In genomic region chr6:25260559-25260958, GRCm38 (mm10) we compare ENCODE assay signal across 21 mouse cellular contexts.
A peak's percentile ranks its signal among the peaks of the same experiment; 100 is the strongest.
DNase-seq lines count a peak whose midpoint lies in the region; ATAC-seq and TF ChIP-seq lines count a peak whose summit lies in the region.
"Had no signal": no experiment of that assay in that cellular context is flagged by ENCODE, and none has a peak within 500 bp of the region (broad histone marks: within the 10 kb centered on the region; RNA-seq: fewer than 3 reads in every experiment).

No protein-coding gene starts in this region.

- peak; percentile 100 for ATAC-seq in frontal cortex, adult (ENCODE audit: low TSS enrichment)
- ATAC-seq: forebrain, embryonic 13.5 days; forebrain, postnatal 0 days had no signal

- dilution Hi-C loops in CH12.LX (cut with MboI; ENCODE audit: extremely low pct_ligation_motif_present, extremely low pct_unique_long_range_greater_than_20kb, low sequenced_read_pairs) = no loop called here

- H3K4me2 ChIP-seq in CH12.LX (ENCODE audit: insufficient read depth, low read depth, poor library complexity, severe bottlenecking) = no peak overlapping the region
- H3K4me2 ChIP-seq: embryonic facial prominence, embryonic 13.5 days; forebrain, embryonic 13.5 days; heart, embryonic 11.5 days; heart, embryonic 15.5 days; hindbrain, embryonic 14.5 days had no signal

- TF ChIP-seq CTCF in CH12.LX (conservative IDR thresholded peaks at IDR 0.05 in 1 of 2, IDR thresholded peaks at IDR 0.05 in 1 of 2; ENCODE audit: low read depth in 2 of 2, low read length in 2 of 2) = no peak

- H3K36me3 ChIP-seq in CH12.LX (replicated peaks in 1 of 2; ENCODE audit: control insufficient read depth in 1 of 2, insufficient read depth in 1 of 2, low read length in 1 of 2) = no peaks in the 10 kb centered on the region
- H3K36me3 ChIP-seq: embryonic facial prominence, embryonic 13.5 days; heart, embryonic 15.5 days; hindbrain, embryonic 10.5 days had no signal

- no peak for DNase-seq in frontal cortex, postnatal 14 days (ENCODE audit: low spot score in 2 of 2)
- peak; percentile 35 for DNase-seq in left cerebral cortex, adult 11 months (ENCODE audit: low spot score)
- DNase-seq in left cerebral cortex, postnatal 10 days (ENCODE audit: extremely low spot score in 1 of 2, low spot score in 2 of 2) = no peak
- peak; percentile 22 for DNase-seq in CH12.LX (ENCODE audit: extremely low read depth)
- peak; percentile 76 for DNase-seq in telencephalon, adult 2 months (ENCODE audit: low read depth, low spot score)
- DNase-seq in spleen, adult 12 weeks (ENCODE audit: low spot score) = no peak
- DNase-seq: adrenal gland, postnatal 10 days; cerebellum, adult 11-12 months; cerebellum, adult 9-10 months; cerebellum, postnatal 36 days; forebrain, postnatal 0 days; gastrocnemius, postnatal 14 days; heart, adult 2 months; heart, postnatal 14 days had no signal

- no peak overlapping the region for H3K9ac ChIP-seq in CH12.LX (ENCODE audit: insufficient read depth, low read depth)
- H3K9ac ChIP-seq: embryonic facial prominence, embryonic 13.5 days; forebrain, embryonic 13.5 days; forebrain, postnatal 0 days; heart, embryonic 15.5 days; hindbrain, embryonic 14.5 days had no signal

- H3K4me1 ChIP-seq in CH12.LX (ENCODE audit: control insufficient read depth in 1 of 2, insufficient read depth in 2 of 2) = peaks cover 0 to 7% of the 10 kb centered on the region in 2 experiments; a peak in 2 of 4 replicates
- H3K4me1 ChIP-seq: embryonic facial prominence, embryonic 13.5 days; forebrain, embryonic 13.5 days; heart, embryonic 15.5 days; hindbrain, embryonic 10.5 days had no signal

- no peaks in the 10 kb centered on the region for H3K27me3 ChIP-seq in CH12.LX (replicated peaks)
- H3K27me3 ChIP-seq: embryonic facial prominence, embryonic 13.5 days; forebrain, embryonic 13.5 days; heart, embryonic 15.5 days had no signal

- in situ Hi-C loops in CH12.LX (cut with MboI; ENCODE audit: low pct_ligation_motif_present, low pct_unique_long_range_greater_than_20kb, low sequenced_read_pairs) = no loop called here

- no peak overlapping the region for H3K27ac ChIP-seq in CH12.LX (ENCODE audit: insufficient read depth, low read depth)
- H3K27ac ChIP-seq: embryonic facial prominence, embryonic 13.5 days; forebrain, embryonic 13.5 days; heart, adult 2 months; heart, embryonic 15.5 days; hindbrain, embryonic 10.5 days; hindbrain, embryonic 14.5 days had no signal

- H3K9me3 ChIP-seq in CH12.LX (replicated peaks; ENCODE audit: low read length) = no peaks in the 10 kb centered on the region
- H3K9me3 ChIP-seq: embryonic facial prominence, embryonic 13.5 days; forebrain, embryonic 13.5 days; heart, embryonic 15.5 days; hindbrain, embryonic 10.5 days had no signal

- H3K79me2 ChIP-seq in CH12.LX (replicated peaks; ENCODE audit: control insufficient read depth, extremely low read depth, insufficient read depth, poor library complexity, severe bottlenecking) = no peaks in the 10 kb centered on the region

- no peak for TF ChIP-seq POLR2A in CH12.LX (IDR thresholded peaks at IDR 0.05; ENCODE audit: low read depth, low read length)

- TF ChIP-seq EP300 in CH12.LX (IDR thresholded peaks at IDR 0.05; ENCODE audit: low read length) = no peak

- TF ChIP-seq RAD21 in CH12.LX (IDR thresholded peaks at IDR 0.05; ENCODE audit: low read depth, low read length) = no peak

- H3K4me3 ChIP-seq in CH12.LX (replicated peaks in 1 of 3; ENCODE audit: low read depth in 2 of 3, low read length in 2 of 3, poor library complexity in 1 of 3) = no peak overlapping the region
- H3K4me3 ChIP-seq: embryonic facial prominence, embryonic 13.5 days; forebrain, embryonic 13.5 days; heart, adult 2 months; heart, embryonic 15.5 days; hindbrain, embryonic 10.5 days had no signal

- intact Hi-C loops in left cerebral cortex, postnatal 10 days (cut with DNase I) = no loop called here

TF ChIP-seq in CH12.LX, 34 proteins besides CTCF, POLR2A, EP300 and RAD21:
- no peak for TF ChIP-seq USF2 (conservative IDR thresholded peaks at IDR 0.05; ENCODE audit: low read depth, low read length)
- TF ChIP-seq KAT2A (IDR thresholded peaks at IDR 0.05; ENCODE audit: insufficient replicate concordance, low read length) = no peak
- TF ChIP-seq IRF4 (IDR thresholded peaks at IDR 0.05; ENCODE audit: low read depth, low read length) = 0 out of 2 replicates have a peak, but pooled peaks have one; percentile 25

Comparison
In these comparisons a context has a peak if more than half of its experiments do, and no peak if none do; other contexts are left out.
1. DNase-seq: peak in left cerebral cortex, adult 11 months (single experiment), CH12.LX (single experiment) and telencephalon, adult 2 months (single experiment); none in frontal cortex, postnatal 14 days (0 of 2), left cerebral cortex, postnatal 10 days (0 of 2) and spleen, adult 12 weeks (single experiment).